Mouse (Mus musculus) small intestine, adult 2 months (tissue): Measurements from ENCODE around the gene Ston2. TPM values are rescaled to one million over a fixed set of nuclear protein-coding genes. Genes with fewer than 3 reads are reported as not detected.
A peak's percentile ranks its signal among the peaks of the same experiment; 100 is the strongest.
"Not testable (repeated sequence)": the region's sequence is repeated elsewhere in the genome, so short reads cannot be mapped to it uniquely, and the experiment has no call there.

ENCODE experiments used
- H3K27ac ChIP-seq: fragments of 200-500 bp; 2 replicates; pipeline ENCODE4 v1.5.1; 2012; ENCODE audit warnings: low read depth, low read length, control low read depth, inconsistent platforms; ENCODE audit not compliant: insufficient read depth
- H3K27me3 ChIP-seq: fragments of 200-500 bp; 2 replicates; pipeline ENCODE4 v1.6.1; 2012; ENCODE audit warnings: mild to moderate bottlenecking, moderate library complexity, low read length, inconsistent platforms; ENCODE audit not compliant: control insufficient read depth, insufficient read depth
- H3K36me3 ChIP-seq: fragments of 200-500 bp; 2 replicates; pipeline ENCODE4 v1.6.1; 2012; ENCODE audit warnings: mild to moderate bottlenecking, low read length, control low read depth, inconsistent platforms; ENCODE audit not compliant: control insufficient read depth, insufficient read depth
- H3K4me1 ChIP-seq: fragments of 200-500 bp; 2 replicates; pipeline ENCODE4 v1.6.1; 2012; ENCODE audit warnings: low read length, inconsistent platforms, mixed read lengths; ENCODE audit not compliant: control insufficient read depth, insufficient read depth, insufficient read length
- H3K4me3 ChIP-seq: fragments of 200-500 bp; 2 replicates; pipeline ENCODE4 v1.5.1; 2012; ENCODE audit warnings: low read depth, mild to moderate bottlenecking, control low read depth, inconsistent platforms, low read length, moderate library complexity
- CTCF ChIP-seq: fragments of 200-500 bp; IDR thresholded peaks from 2 replicates; pipeline ENCODE4 v1.5.1; 2012; ENCODE audit warnings: low read depth, mild to moderate bottlenecking, control low read depth, inconsistent platforms, low read length, moderate library complexity, mixed read lengths; ENCODE audit not compliant: insufficient replicate concordance, insufficient read length; ENCODE audit errors: extremely low read depth
- POLR2A ChIP-seq: fragments of 200-500 bp; IDR thresholded peaks from 2 replicates; pipeline ENCODE4 v1.6.1; 2012; ENCODE audit warnings: low read depth, mild to moderate bottlenecking, control low read depth, inconsistent platforms, low read length, moderate library complexity
- WGBS: fragments of 180-500 bp; shearing (Covaris S2); methylation state at CpG from one replicate; pipeline ENCODE4 v1.1.7; 2018; 5-methylcytosine and 5-hydroxymethylcytosine counted together
- polyA plus RNA-seq: library from polyadenylated mRNA; depleted of rRNA; stranded (reverse); fragments of >200 nt; gene quantifications from 2 replicates; pipeline ENCODE4 v1.2.3, GENCODE M21; 2012

Ston2 gene
- polyA plus RNA-seq, 1 experiment = 13.1 TPM

- Histone ChIP-seq H3K27ac (peak overlapping the region; percentile 95), H3K4me1 (peaks cover 4% of the 10 kb centered on the region; the same call in 1 of the 2 replicates), H3K4me3 (peak overlapping the region; percentile 94), H3K36me3 (peaks cover 8% of the 10 kb centered on the region), H3K27me3 (no peaks in the 10 kb centered on the region)
- WGBS = under 1% methylated on average over 11 of the region's 11 CpGs
- TF ChIP-seq POLR2A (no peak), CTCF (peak; percentile 13; the same call in 1 of the 2 replicates)
These were observed 198.7 kb downstream of the Ston2 start for GRCm38 (mm10) chr12:91589542-91589846.

GRCm38 (mm10) chr12:91588670-91589541 is 199.3 kb downstream of the Ston2 start:
- Histone ChIP-seq H3K27me3 (no peaks in the 10 kb centered on the region), H3K27ac (peak overlapping the region; percentile 95), H3K4me1 (peaks cover 4% of the 10 kb centered on the region; the same call in 1 of the 2 replicates), H3K36me3 (peaks cover 12% of the 10 kb centered on the region), H3K4me3 (peak overlapping the region; percentile 94)
- TF ChIP-seq CTCF (no peak), POLR2A (no peak)
- WGBS = under 1% methylated on average over 73 of the region's 83 CpGs

GRCm38 (mm10) chr12:91588176-91588669 is 200.0 kb downstream of the Ston2 start:
- no peak for TF ChIP-seq CTCF
- peak; percentile 99 for TF ChIP-seq POLR2A
- H3K4me1 ChIP-seq = peaks cover 4% of the 10 kb centered on the region; the same call in 1 of the 2 replicates
- WGBS = under 1% methylated on average over 32 of the region's 32 CpGs
- peak overlapping the region; percentile 91 for H3K27ac ChIP-seq
- no peaks in the 10 kb centered on the region for H3K27me3 ChIP-seq
- peaks cover 14% of the 10 kb centered on the region for H3K36me3 ChIP-seq
- H3K4me3 ChIP-seq = peak overlapping the region; percentile 94

GRCm38 (mm10) chr12:91587491-91588033 is 200.6 kb downstream of the Ston2 start:
- H3K27ac ChIP-seq = no peak overlapping the region
- WGBS = 16% methylated on average over 5 of the region's 5 CpGs
- H3K27me3 ChIP-seq = no peaks in the 10 kb centered on the region
- peaks cover 15% of the 10 kb centered on the region for H3K36me3 ChIP-seq
- peaks cover 4% of the 10 kb centered on the region; the same call in 1 of the 2 replicates for H3K4me1 ChIP-seq
- no peak overlapping the region for H3K4me3 ChIP-seq
- TF ChIP-seq POLR2A (no peak), CTCF (no peak)

GRCm38 (mm10) chr12:91587077-91587476 is 201.1 kb downstream of the Ston2 start:
- peaks cover 4% of the 10 kb centered on the region; the same call in 1 of the 2 replicates for H3K4me1 ChIP-seq
- H3K4me3 ChIP-seq = no peak overlapping the region
- TF ChIP-seq POLR2A (no peak), CTCF (no peak)
- H3K27me3 ChIP-seq = no peaks in the 10 kb centered on the region
- H3K36me3 ChIP-seq = peaks cover 15% of the 10 kb centered on the region
- 59% methylated on average over 3 of the region's 3 CpGs for WGBS
- no peak overlapping the region for H3K27ac ChIP-seq

GRCm38 (mm10) chr12:91585815-91586214 is 202.4 kb downstream of the Ston2 start:
- WGBS = 93% methylated on average over 4 of the region's 4 CpGs
- H3K4me3 ChIP-seq, H3K27me3 ChIP-seq, H3K4me1 ChIP-seq, H3K27ac ChIP-seq: not testable (repeated sequence)
- H3K36me3 ChIP-seq = peaks cover 15% of the 10 kb centered on the region

GRCm38 (mm10) chr12:91585206-91585605 is 203.0 kb downstream of the Ston2 start:
- Histone ChIP-seq H3K27me3 (no peaks in the 10 kb centered on the region), H3K4me3 (no peak overlapping the region), H3K4me1 (peaks cover 5% of the 10 kb centered on the region; the same call in 1 of the 2 replicates), H3K27ac (no peak overlapping the region), H3K36me3 (peaks cover 17% of the 10 kb centered on the region)
- 83% methylated on average over 3 of the region's 3 CpGs for WGBS
- no peak for TF ChIP-seq POLR2A
- TF ChIP-seq CTCF = no peak
